Comparison of ENCODE assay signal across 10 mouse cellular contexts in genomic region chr15:83293706-83294645, GRCm38 (mm10). TPM values are rescaled to one million over a fixed set of nuclear protein-coding genes. Genes with fewer than 3 reads are reported as not detected.
DNase-seq lines count a peak whose midpoint lies in the region; ATAC-seq and TF ChIP-seq lines count a peak whose summit lies in the region.
"Had no signal": no experiment of that assay in that cellular context is flagged by ENCODE, and none has a peak within 500 bp of the region (broad histone marks: within the 10 kb centered on the region; RNA-seq: fewer than 3 reads in every experiment).

No protein-coding gene starts in this region.

- no peak for TF ChIP-seq POLR2A in lung, adult 2 months (IDR thresholded peaks at IDR 0.05; ENCODE audit: borderline replicate concordance, extremely low read depth, low read depth, low read length)

- no peaks in the 10 kb centered on the region for H3K36me3 ChIP-seq in lung, embryonic 16.5 days (ENCODE audit: control insufficient read depth, insufficient read depth, low read length)
- H3K36me3 ChIP-seq in kidney, embryonic 15.5 days, result peaks cover 5% of the 10 kb centered on the region; the same call in 1 of the 2 replicates
- H3K36me3 ChIP-seq in stomach, postnatal 0 days (ENCODE audit: control insufficient read depth, insufficient read depth, low read length), result 0 out of 2 replicates have a peak, but pooled peaks cover 2% of the 10 kb centered on the region

- no peaks in the 10 kb centered on the region for H3K27me3 ChIP-seq in lung, embryonic 16.5 days (ENCODE audit: control insufficient read depth, insufficient read depth, low read depth, low read length)
- no peaks in the 10 kb centered on the region for H3K27me3 ChIP-seq in kidney, embryonic 15.5 days
- H3K27me3 ChIP-seq in stomach, postnatal 0 days (ENCODE audit: control insufficient read depth, insufficient read depth, low read length), result no peaks in the 10 kb centered on the region

- TF ChIP-seq CTCF in lung, adult 2 months (IDR thresholded peaks at IDR 0.05; ENCODE audit: insufficient read depth, low read length), result no peak
- TF ChIP-seq CTCF in stomach, postnatal 0 days (IDR thresholded peaks at IDR 0.05; ENCODE audit: low read depth), result no peak

- no peak overlapping the region for H3K9ac ChIP-seq in lung, embryonic 16.5 days (ENCODE audit: low read length)
- no peak overlapping the region for H3K9ac ChIP-seq in kidney, embryonic 15.5 days
- H3K9ac ChIP-seq in stomach, postnatal 0 days (ENCODE audit: low read length), result no peak overlapping the region

- peak; percentile 75 for DNase-seq in adrenal gland, postnatal 14 days
- DNase-seq in adrenal gland, postnatal 4 days (ENCODE audit: low spot score in 2 of 2), result no peak
- DNase-seq in lung, adult 2 months, result no peak
- no peak for DNase-seq in stomach, postnatal 0 days (ENCODE audit: low spot score)
- DNase-seq in thymus, postnatal 10 days (ENCODE audit: low spot score in 2 of 2), result no peak
- DNase-seq in left cerebral cortex, adult 11 months (ENCODE audit: low spot score), result no peak
- DNase-seq: thymus, postnatal 4 days had no signal

- no peaks in the 10 kb centered on the region for H3K9me3 ChIP-seq in lung, embryonic 16.5 days (ENCODE audit: control insufficient read depth, low read length)
- H3K9me3 ChIP-seq in kidney, embryonic 15.5 days (replicated peaks), result no peaks in the 10 kb centered on the region
- H3K9me3 ChIP-seq in stomach, postnatal 0 days (ENCODE audit: control insufficient read depth, low read length), result no peaks in the 10 kb centered on the region

- no peak for ATAC-seq in lung, embryonic 16.5 days (ENCODE audit: low read depth)
- ATAC-seq in kidney, embryonic 15.5 days (replicated peaks; ENCODE audit: low FRiP score), result no peak
- no peak for ATAC-seq in stomach, postnatal 0 days (ENCODE audit: low FRiP score, low TSS enrichment)
- ATAC-seq: midbrain, embryonic 16.5 days had no signal

- H3K4me2 ChIP-seq in lung, embryonic 16.5 days (ENCODE audit: low read depth, low read length), result no peak overlapping the region
- H3K4me2 ChIP-seq in kidney, embryonic 15.5 days, result no peak overlapping the region
- H3K4me2 ChIP-seq in stomach, postnatal 0 days (replicated peaks; ENCODE audit: low read depth), result no peak overlapping the region

- H3K4me1 ChIP-seq in lung, embryonic 16.5 days (replicated peaks; ENCODE audit: control insufficient read depth, insufficient read depth, low read length), result peaks cover 14% of the 10 kb centered on the region; the same call in 1 of the 2 replicates
- H3K4me1 ChIP-seq in lung, adult 2 months (ENCODE audit: control insufficient read depth, insufficient read depth, low read length), result peaks cover 10% of the 10 kb centered on the region
- H3K4me1 ChIP-seq in kidney, embryonic 15.5 days, result peaks cover 38% of the 10 kb centered on the region
- no peaks in the 10 kb centered on the region for H3K4me1 ChIP-seq in stomach, postnatal 0 days (replicated peaks; ENCODE audit: control insufficient read depth, insufficient read depth)

- H3K27ac ChIP-seq in lung, embryonic 16.5 days (ENCODE audit: low read length), result peak overlapping the region; percentile 67
- H3K27ac ChIP-seq in kidney, embryonic 15.5 days, result peak overlapping the region; percentile 86
- H3K27ac ChIP-seq in stomach, postnatal 0 days (replicated peaks), result peak overlapping the region; percentile 67

- TF ChIP-seq EP300 in stomach, postnatal 0 days (optimal IDR thresholded peaks at IDR 0.05), result no peak

- 64% methylated on average over 8 of the region's 8 CpGs for WGBS in lung, embryonic 16.5 days
- WGBS in lung, adult 2 months, result 45% methylated on average over 8 of the region's 8 CpGs
- WGBS in kidney, embryonic 15.5 days, result 77% methylated on average over 8 of the region's 8 CpGs
- WGBS in stomach, postnatal 0 days, result 64% methylated on average over 8 of the region's 8 CpGs

- H3K4me3 ChIP-seq in lung, embryonic 16.5 days (ENCODE audit: low read length), result no peak overlapping the region
- H3K4me3 ChIP-seq in lung, adult 2 months (replicated peaks; ENCODE audit: extremely low read depth, low read depth, low read length), result no peak overlapping the region
- no peak overlapping the region for H3K4me3 ChIP-seq in kidney, embryonic 15.5 days (replicated peaks)
- no peak overlapping the region for H3K4me3 ChIP-seq in stomach, postnatal 0 days (ENCODE audit: low read depth, low read length)

RNA-seq across cellular contexts. Expression of gene A4galt, which starts 42.4 kb away (rescaled TPM):
- 10.1 and 12.5 TPM in 2 replicates for total RNA-seq in adrenal gland, postnatal 14 days (2021)
- 10 to 100 TPM; 11.6 to 14.6 TPM for total RNA-seq in adrenal gland, postnatal 4 days (2021)
- 2.3 and 3.0 TPM in 2 replicates for polyA plus RNA-seq in lung, embryonic 16.5 days (2015; fragmentation: Nextera tagmentation; extraction: Ambion mirVana)
- polyA plus RNA-seq in lung, adult 2 months (2012; rRNA removed), result 42.6 and 74.6 TPM in 2 replicates
- polyA plus RNA-seq in kidney, embryonic 15.5 days (2015; fragmentation: Nextera tagmentation; extraction: Ambion mirVana), result 19.1 and 20.8 TPM in 2 replicates
- polyA plus RNA-seq in stomach, postnatal 0 days (2015; fragmentation: Nextera tagmentation; extraction: Ambion mirVana), result 23.0 and 24.4 TPM in 2 replicates

RNA-seq across cellular contexts. Expression of gene Arfgap3, which starts 56.1 kb away (rescaled TPM):
- total RNA-seq in adrenal gland, postnatal 14 days (2021), result 19.9 and 25.2 TPM in 2 replicates
- total RNA-seq in adrenal gland, postnatal 4 days (2021), result 10 to 100 TPM; 36.0 to 36.7 TPM
- 43.8 and 45.8 TPM in 2 replicates for polyA plus RNA-seq in lung, embryonic 16.5 days (2015; fragmentation: Nextera tagmentation; extraction: Ambion mirVana)
- 27.2 and 31.1 TPM in 2 replicates for polyA plus RNA-seq in lung, adult 2 months (2012; rRNA removed)
- 35.7 and 36.3 TPM in 2 replicates for polyA plus RNA-seq in kidney, embryonic 15.5 days (2015; fragmentation: Nextera tagmentation; extraction: Ambion mirVana)
- polyA plus RNA-seq in stomach, postnatal 0 days (2015; fragmentation: Nextera tagmentation; extraction: Ambion mirVana), result 57.0 and 60.3 TPM in 2 replicates
